Mouse (Mus musculus) lung, embryonic 15.5 days (tissue): ENCODE data around the gene Abcb10. TPM values are rescaled to one million over a fixed set of nuclear protein-coding genes. Genes with fewer than 3 reads are reported as not detected.

Experiments used
- ATAC-seq: fragments of 200-750 bp; cut with Nextera tagmentation; 2 replicates; pipeline ENCODE4 v1.8.0; 2017; ENCODE audit warnings: moderate number of reproducible peaks, borderline replicate concordance; ENCODE audit not compliant: low FRiP score, low TSS enrichment; ENCODE audit errors: extremely low read depth
- H3K27ac ChIP-seq: fragments of 300-500 bp; sonication (generic); 2 replicates; pipeline ENCODE4 v1.5.1; 2015; ENCODE audit warnings: moderate library complexity, mild to moderate bottlenecking, inconsistent platforms
- H3K27me3 ChIP-seq: fragments of 300-500 bp; sonication (generic); 2 replicates; pipeline ENCODE4 v1.6.1; 2015; ENCODE audit warnings: inconsistent platforms
- H3K36me3 ChIP-seq: fragments of 300-500 bp; sonication (generic); 2 replicates; pipeline ENCODE4 v1.6.1; 2015; ENCODE audit warnings: inconsistent platforms
- H3K4me1 ChIP-seq: fragments of 300-500 bp; sonication (generic); 2 replicates; pipeline ENCODE4 v1.6.1; 2015; ENCODE audit warnings: inconsistent platforms
- H3K4me2 ChIP-seq: fragments of 300-500 bp; sonication (generic); 2 replicates; pipeline ENCODE4 v1.6.1; 2015; ENCODE audit warnings: inconsistent platforms, mild to moderate bottlenecking, moderate library complexity
- H3K4me3 ChIP-seq: fragments of 300-500 bp; sonication (generic); 2 replicates; pipeline ENCODE4 v1.5.1; 2015; ENCODE audit warnings: mild to moderate bottlenecking, inconsistent platforms
- H3K9ac ChIP-seq: fragments of 300-500 bp; sonication (generic); 2 replicates; pipeline ENCODE4 v1.6.1; 2015; ENCODE audit warnings: inconsistent platforms
- H3K9me3 ChIP-seq: fragments of 300-500 bp; sonication (generic); 2 replicates; pipeline ENCODE4 v1.6.1; 2016; ENCODE audit warnings: inconsistent platforms
- WGBS: fragments of 180-500 bp; shearing (Covaris S2); methylation state at CpG from one replicate; pipeline ENCODE4 v1.1.7; 2015; 5-methylcytosine and 5-hydroxymethylcytosine counted together
- microRNA counts: library from miRNA; unstranded; fragments of <30 nt; microRNA quantifications from one replicate; lab custom pipeline; 2016
- microRNA-seq: library from miRNA; unstranded; fragments of <30 nt; microRNA quantifications from one replicate; pipeline ENCODE4, GENCODE M21; 2016
- polyA plus RNA-seq: library from polyadenylated mRNA; unstranded; fragments of >200 nt; fragmentation: Nextera tagmentation; extraction: Ambion mirVana; gene quantifications from 2 replicates; pipeline ENCODE4 v1.2.1, GENCODE M21; 2015

Abcb10 gene
- polyA plus RNA-seq, 1 experiment from 2014 or later: 16.3 TPM

DNA sequence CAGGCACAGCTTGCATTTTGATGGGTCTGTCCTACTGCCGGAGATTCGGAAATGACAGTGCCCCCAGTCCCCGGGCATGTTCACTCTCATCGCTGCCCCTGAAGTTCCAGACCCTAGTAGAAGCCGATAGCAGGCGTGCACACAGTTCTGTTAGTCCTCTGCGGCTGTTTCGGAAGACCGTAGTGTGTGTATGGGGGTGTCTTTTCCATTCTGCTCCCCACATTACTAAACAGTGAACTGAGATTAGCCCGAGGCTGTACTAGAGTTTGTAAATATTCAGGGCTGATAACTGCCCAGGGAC is 33.3 kb downstream of the Abcb10 start:
- peaks cover 25% of the 10 kb centered on the region for H3K36me3 ChIP-seq
- ATAC-seq: peak; percentile 54
- peak overlapping the region; percentile 90 for H3K4me2 ChIP-seq
- no peaks in the 10 kb centered on the region for H3K9me3 ChIP-seq
- peak overlapping the region; percentile 92 for H3K9ac ChIP-seq
- peaks cover 16% of the 10 kb centered on the region for H3K4me1 ChIP-seq
- WGBS: under 1% methylated on average over 10 of the region's 10 CpGs
- peak overlapping the region; percentile 86 for H3K27ac ChIP-seq
- H3K27me3 ChIP-seq: no peaks in the 10 kb centered on the region
- H3K4me3 ChIP-seq: peak overlapping the region; percentile 99

DNA sequence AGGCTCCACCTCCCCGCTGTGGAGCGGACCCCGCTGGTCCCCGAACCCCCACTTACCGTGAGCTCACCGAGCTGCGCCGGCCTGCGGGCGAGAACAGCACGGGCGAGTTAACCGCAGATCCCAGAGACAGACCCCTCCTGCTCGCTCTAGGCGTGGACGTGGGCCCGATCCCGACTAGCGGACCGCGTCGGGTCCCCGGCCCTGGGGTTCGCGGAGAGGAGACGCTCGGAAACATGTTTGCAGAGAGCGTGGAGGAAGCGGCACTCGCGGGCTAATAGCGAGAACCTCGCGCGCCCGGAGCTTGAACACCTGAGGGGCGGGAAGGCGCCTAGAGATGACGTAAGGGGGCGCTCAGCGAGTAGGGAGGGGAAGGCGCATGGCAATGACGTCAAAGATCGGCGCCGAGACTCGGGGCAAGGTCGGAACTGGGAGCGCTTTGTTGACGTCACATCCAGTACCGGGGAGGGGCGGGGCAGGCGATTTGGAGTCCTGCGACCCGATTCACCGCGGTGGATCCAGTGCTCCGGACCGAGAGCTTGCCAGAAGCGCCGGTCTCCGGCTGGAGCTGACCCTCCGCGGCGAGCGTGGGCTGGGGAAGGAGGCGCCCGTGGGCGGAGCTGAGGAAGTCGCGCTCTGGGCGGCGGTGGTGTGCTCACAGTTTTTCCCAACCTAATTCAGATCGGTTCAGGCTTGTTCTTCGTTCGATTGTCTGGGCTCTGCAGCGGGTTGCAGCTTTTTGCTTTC is 33.8 kb downstream of the Abcb10 start, which contains the start of gene Nup133:
Gene Nup133 (minus strand): TSS at position 324 of the 744 bp plus-strand sequence.
- Histone ChIP-seq H3K9ac (peak within 1 kb of the TSS; percentile 92), H3K4me3 (peak within 1 kb of the TSS; percentile 99), H3K36me3 (peaks cover 23% of the 10 kb centered on the region), H3K4me1 (peaks cover 16% of the 10 kb centered on the region), H3K27me3 (no peaks in the 10 kb centered on the region), H3K27ac (peak within 1 kb of the TSS; percentile 86), H3K9me3 (no peaks in the 10 kb centered on the region), H3K4me2 (peak within 1 kb of the TSS; percentile 90)
- peak; percentile 84 for ATAC-seq
- WGBS: under 1% methylated on average over 77 of the region's 77 CpGs

DNA sequence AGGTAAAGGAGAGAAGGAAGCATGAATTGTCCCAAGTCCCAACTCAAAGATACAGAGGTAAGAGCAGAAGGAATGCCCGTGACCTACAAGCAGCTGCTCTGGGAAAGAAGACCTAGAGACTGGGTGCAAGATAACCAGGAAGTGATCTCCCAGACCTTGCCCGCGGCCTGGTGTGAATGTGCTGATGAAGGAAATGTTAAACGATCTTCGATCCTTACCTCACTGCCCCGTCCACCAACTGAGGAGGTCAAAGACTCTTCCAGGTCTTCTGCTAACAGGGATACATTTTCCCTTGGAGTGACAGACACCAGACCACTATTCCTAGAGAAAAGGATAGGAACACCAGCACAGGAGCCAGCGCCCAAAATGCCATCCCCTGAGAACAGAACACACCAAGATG is 53.9 kb downstream of the Abcb10 start:
- no peak overlapping the region for H3K4me2 ChIP-seq
- no peak overlapping the region for H3K9ac ChIP-seq
- H3K4me1 ChIP-seq: no peaks in the 10 kb centered on the region
- H3K27me3 ChIP-seq: no peaks in the 10 kb centered on the region
- H3K36me3 ChIP-seq: peaks cover 80% of the 10 kb centered on the region
- H3K9me3 ChIP-seq: no peaks in the 10 kb centered on the region
- H3K4me3 ChIP-seq: no peak overlapping the region
- WGBS: 88% methylated on average over 7 of the region's 7 CpGs
- no peak for ATAC-seq
- H3K27ac ChIP-seq: no peak overlapping the region

DNA sequence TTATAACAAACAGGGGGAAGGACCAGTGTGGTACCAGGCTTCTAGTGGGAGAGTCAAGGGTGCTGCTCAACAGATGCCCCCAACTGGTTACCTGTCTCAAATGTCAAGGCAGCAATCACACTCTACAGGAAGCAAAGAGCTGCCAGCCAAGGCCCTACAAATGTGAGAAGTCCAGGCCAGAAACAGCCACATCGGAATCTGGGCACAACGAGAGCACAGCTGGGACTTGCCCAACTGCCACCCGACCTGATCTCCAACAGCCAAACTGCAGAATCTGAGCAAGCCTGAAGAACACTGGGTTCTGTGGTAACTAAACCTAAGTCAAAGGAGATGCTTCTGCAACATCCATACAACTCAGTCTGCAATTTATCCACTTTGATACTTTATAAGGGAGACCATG is 57.3 kb downstream of the Abcb10 start:
- WGBS: 96% methylated on average over 3 of the region's 3 CpGs
- Histone ChIP-seq H3K4me1 (no peaks in the 10 kb centered on the region), H3K9ac (no peak overlapping the region)

DNA sequence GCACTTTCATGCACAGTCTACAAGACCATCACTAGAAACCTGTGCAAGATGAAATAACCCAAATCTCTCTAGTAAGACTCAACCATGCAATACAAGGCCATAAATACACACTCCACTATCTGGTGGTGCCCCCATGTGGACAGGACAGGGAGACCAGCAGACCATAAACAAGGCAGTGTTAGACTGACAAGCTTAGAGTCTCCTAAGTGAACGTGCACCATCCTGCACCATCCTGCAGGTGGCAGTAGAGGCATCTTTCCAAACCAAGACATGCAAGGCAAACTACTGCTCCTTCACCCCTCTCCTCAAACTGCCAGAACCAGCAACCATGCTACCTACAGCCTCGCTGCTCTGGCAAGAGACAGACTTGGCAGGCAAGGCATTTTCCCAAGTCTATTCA is 58.2 kb downstream of the Abcb10 start:
- peaks cover 84% of the 10 kb centered on the region for H3K36me3 ChIP-seq
- ATAC-seq: no peak; the same call in 1 of the 2 replicates
- 12% methylated on average over 2 of the region's 2 CpGs for WGBS

More for the DNA sequence above, 57.3 kb downstream of the Abcb10 start:
- ATAC-seq: no peak
- Histone ChIP-seq H3K27ac (no peak overlapping the region), H3K9me3 (no peaks in the 10 kb centered on the region), H3K27me3 (no peaks in the 10 kb centered on the region), H3K36me3 (peaks cover 84% of the 10 kb centered on the region), H3K4me3 (no peak overlapping the region), H3K4me2 (no peak overlapping the region)

DNA sequence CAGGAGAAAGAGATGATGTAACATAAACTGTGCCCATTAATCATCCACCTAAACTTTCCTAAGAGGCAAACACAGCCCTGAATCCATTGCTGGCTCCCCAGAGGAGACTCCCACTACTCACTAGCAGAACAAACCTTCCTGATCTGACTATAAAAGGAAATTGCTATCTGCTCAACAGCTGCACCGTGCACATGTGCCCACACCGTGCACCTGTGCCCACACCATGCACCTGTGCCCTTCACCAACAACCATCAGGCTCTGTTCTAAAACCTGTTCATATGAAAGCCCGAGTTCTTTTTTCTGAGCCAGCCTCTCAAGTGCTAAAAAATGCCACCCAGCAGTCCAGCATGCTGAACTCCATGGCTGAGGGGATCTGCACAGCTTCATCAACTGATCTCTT is 68.3 kb downstream of the Abcb10 start:
- WGBS: 93% methylated on average over 3 of the region's 3 CpGs
- ATAC-seq: no peak
- Histone ChIP-seq H3K27me3 (no peaks in the 10 kb centered on the region), H3K9me3 (no peaks in the 10 kb centered on the region), H3K9ac (no peak overlapping the region), H3K4me3 (no peak overlapping the region), H3K36me3 (peaks cover 89% of the 10 kb centered on the region), H3K4me2 (no peak overlapping the region), H3K27ac (no peak overlapping the region), H3K4me1 (no peaks in the 10 kb centered on the region)

More for the DNA sequence above, 58.2 kb downstream of the Abcb10 start:
- no peaks in the 10 kb centered on the region for H3K27me3 ChIP-seq
- H3K4me1 ChIP-seq: no peaks in the 10 kb centered on the region
- H3K9ac ChIP-seq: no peak overlapping the region
- no peak overlapping the region for H3K27ac ChIP-seq
- H3K9me3 ChIP-seq: no peaks in the 10 kb centered on the region
- no peak overlapping the region for H3K4me2 ChIP-seq
- H3K4me3 ChIP-seq: no peak overlapping the region

DNA sequence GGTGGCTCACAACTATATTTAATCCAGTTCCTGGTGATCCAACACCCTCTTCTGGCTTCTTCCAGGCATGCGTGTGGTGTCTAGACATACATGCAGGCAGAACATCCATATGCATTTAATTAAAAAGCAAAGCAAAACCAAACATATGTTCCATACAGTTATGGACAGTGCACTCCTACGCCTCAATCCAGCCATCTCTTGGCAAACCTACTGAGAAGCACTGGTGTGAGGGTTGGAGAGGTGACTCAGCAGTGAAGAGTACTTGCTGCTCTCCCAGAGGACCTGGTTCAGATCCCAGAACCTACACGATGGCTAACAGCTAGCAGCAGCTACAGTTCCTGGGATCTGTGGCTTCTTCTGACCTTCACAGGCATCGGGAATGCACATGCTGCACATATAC is 70.7 kb downstream of the Abcb10 start:
- H3K27ac ChIP-seq: no peak overlapping the region
- 88% methylated on average over 4 of the region's 4 CpGs for WGBS
- H3K36me3 ChIP-seq: peaks cover 87% of the 10 kb centered on the region
- H3K4me3 ChIP-seq: no peak overlapping the region
- H3K9me3 ChIP-seq: no peaks in the 10 kb centered on the region
- no peak overlapping the region for H3K9ac ChIP-seq
- H3K4me2 ChIP-seq: no peak overlapping the region
- ATAC-seq: no peak
- no peaks in the 10 kb centered on the region for H3K27me3 ChIP-seq
- no peaks in the 10 kb centered on the region for H3K4me1 ChIP-seq

DNA sequence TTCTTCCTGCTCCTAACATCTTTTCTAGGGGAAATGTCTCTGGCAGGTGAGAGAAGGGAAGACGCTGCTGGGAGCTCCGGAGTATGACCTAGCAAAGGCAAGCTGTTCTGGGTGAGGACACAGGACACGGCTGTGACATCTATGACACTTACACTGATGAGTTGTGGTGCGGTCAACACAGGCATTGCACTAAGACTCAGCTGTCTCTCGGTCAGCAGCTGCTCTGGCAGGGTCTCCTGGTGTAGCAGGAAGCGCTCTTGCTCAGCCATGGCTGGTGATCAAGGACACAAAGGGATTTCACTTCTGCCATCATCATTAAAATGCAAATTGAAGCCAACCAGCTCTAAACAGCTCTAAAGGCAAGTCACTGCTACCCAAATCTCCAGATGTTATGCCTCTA is 75.3 kb downstream of the Abcb10 start:
- Histone ChIP-seq H3K27ac (no peak overlapping the region), H3K4me3 (no peak overlapping the region), H3K4me2 (no peak overlapping the region), H3K4me1 (no peaks in the 10 kb centered on the region), H3K9ac (no peak overlapping the region), H3K36me3 (peaks cover 86% of the 10 kb centered on the region), H3K9me3 (no peaks in the 10 kb centered on the region), H3K27me3 (no peaks in the 10 kb centered on the region)
- no peak for ATAC-seq
- WGBS: 91% methylated on average over 6 of the region's 6 CpGs

DNA sequence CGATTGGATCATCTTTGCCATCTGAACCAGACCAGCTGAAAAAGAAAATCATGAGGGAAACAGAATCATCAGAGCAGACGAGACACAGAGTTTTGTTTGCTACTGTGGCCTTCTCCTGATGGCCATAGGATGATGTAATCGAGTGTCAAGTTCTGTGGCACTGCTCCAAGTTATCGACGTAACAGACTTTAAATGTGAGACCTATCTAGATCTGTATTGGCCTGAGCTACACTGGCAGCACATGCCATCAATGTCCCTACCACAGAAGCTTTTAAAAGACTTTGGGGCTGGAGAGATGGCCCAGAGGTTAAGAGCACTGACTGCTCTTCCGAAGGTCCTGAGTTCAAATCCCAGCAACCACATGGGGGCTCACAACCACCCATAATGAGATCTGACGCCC is 80.3 kb downstream of the Abcb10 start:
- H3K9me3 ChIP-seq: no peaks in the 10 kb centered on the region
- peaks cover 77% of the 10 kb centered on the region for H3K36me3 ChIP-seq
- WGBS: 70% methylated on average over 7 of the region's 7 CpGs
- H3K9ac ChIP-seq: no peak overlapping the region
- no peak overlapping the region for H3K4me2 ChIP-seq
- no peak overlapping the region for H3K4me3 ChIP-seq
- no peaks in the 10 kb centered on the region for H3K4me1 ChIP-seq
- no peak overlapping the region for H3K27ac ChIP-seq
- no peaks in the 10 kb centered on the region for H3K27me3 ChIP-seq
- no peak for ATAC-seq

MicroRNAs encoded within 50 kb of the gene (microRNA counts, 519-probe panel; counts per million panel counts)
- 2,674 counts per million, percentile 66 among the panel's probes with 10 or more counts for microRNA mmu-miR-1967 (lab: Ali Mortazavi, UCI)

Small RNA genes lying within 50 kb of the gene (microRNA-seq; reads per million reads assigned to microRNA genes)
- not detected for gene Mir1967

Other genes starting within 250 kb of the Abcb10 start
- 33.2 and 33.8 TPM in 2 replicates for gene Rab4a, start 177.1 kb downstream of the Abcb10 start, polyA plus RNA-seq
- gene Ccsap, start 122.9 kb downstream of the Abcb10 start, polyA plus RNA-seq: 4.9 and 5.6 TPM in 2 replicates
- 9.0 and 31.1 TPM in 2 replicates for gene Acta1, start 88.4 kb downstream of the Abcb10 start, polyA plus RNA-seq
- 39.1 and 42.5 TPM in 2 replicates for gene Nup133, start 33.9 kb downstream of the Abcb10 start, polyA plus RNA-seq
- gene Taf5l, start 38.3 kb upstream of the Abcb10 start, polyA plus RNA-seq: 37.0 and 38.4 TPM in 2 replicates
- 3.5 and 4.3 TPM in 2 replicates for gene Urb2, start 38.4 kb upstream of the Abcb10 start, polyA plus RNA-seq
- gene Galnt2, start 248.3 kb upstream of the Abcb10 start, polyA plus RNA-seq: 55.3 and 62.5 TPM in 2 replicates